In genomic region chr8:94342691-94343090, GRCm38 (mm10) we compare ENCODE assay signal across 19 mouse cellular contexts. TPM values are rescaled to one million over a fixed set of nuclear protein-coding genes. Genes with fewer than 3 reads are reported as not detected.
"Had no signal": no experiment of that assay in that cellular context is flagged by ENCODE, and none has a peak within 500 bp of the region (broad histone marks: within the 10 kb centered on the region; RNA-seq: fewer than 3 reads in every experiment).

No protein-coding gene starts in this region.

- H3K36me3 ChIP-seq: heart, embryonic 10.5 days; heart, embryonic 12.5 days; hindbrain, embryonic 10.5 days; hindbrain, embryonic 12.5 days; intestine, embryonic 15.5 days; kidney, embryonic 15.5 days; limb, embryonic 10.5 days; limb, embryonic 12.5 days; liver, embryonic 13.5 days had no signal

- H3K9me3 ChIP-seq: heart, embryonic 10.5 days; heart, embryonic 12.5 days; hindbrain, embryonic 10.5 days; hindbrain, embryonic 12.5 days; intestine, embryonic 15.5 days; kidney, embryonic 15.5 days; limb, embryonic 10.5 days; limb, embryonic 12.5 days; liver, embryonic 13.5 days had no signal

- H3K9ac ChIP-seq: heart, embryonic 12.5 days; hindbrain, embryonic 12.5 days; hindbrain, embryonic 14.5 days; intestine, embryonic 15.5 days; kidney, embryonic 15.5 days; limb, embryonic 12.5 days; liver, embryonic 13.5 days had no signal

- H3K4me1 ChIP-seq: hindbrain, embryonic 10.5 days; hindbrain, embryonic 12.5 days; intestine, embryonic 15.5 days; kidney, embryonic 15.5 days; limb, embryonic 10.5 days; limb, embryonic 12.5 days; liver, embryonic 13.5 days had no signal

- ATAC-seq: intestine, postnatal 0 days had no signal

- H3K27ac ChIP-seq: heart, embryonic 10.5 days; hindbrain, embryonic 10.5 days; hindbrain, embryonic 12.5 days; hindbrain, embryonic 14.5 days; intestine, embryonic 15.5 days; kidney, embryonic 15.5 days; kidney, postnatal 0 days; left cerebral cortex, adult 2 months; limb, embryonic 10.5 days; limb, embryonic 12.5 days; liver, embryonic 13.5 days had no signal

- H3K4me2 ChIP-seq: heart, embryonic 12.5 days; hindbrain, embryonic 12.5 days; hindbrain, embryonic 14.5 days; intestine, embryonic 15.5 days; kidney, embryonic 15.5 days; limb, embryonic 12.5 days; liver, embryonic 11.5 days; liver, embryonic 13.5 days had no signal

- H3K4me3 ChIP-seq: gastrocnemius, adult 2 months; heart, adult 2 months; heart, embryonic 10.5 days; heart, embryonic 12.5 days; hindbrain, embryonic 10.5 days; hindbrain, embryonic 12.5 days; intestine, embryonic 15.5 days; kidney, embryonic 15.5 days; layer of hippocampus, adult 2 months; left cerebral cortex, adult 2 months; limb, embryonic 10.5 days; limb, embryonic 12.5 days; liver, embryonic 13.5 days had no signal

- H3K27me3 ChIP-seq: hindbrain, embryonic 12.5 days; intestine, embryonic 15.5 days; kidney, embryonic 15.5 days; limb, embryonic 12.5 days; liver, embryonic 13.5 days had no signal

RNA-seq across cellular contexts. Expression of gene Slc12a3, which starts 13.7 kb away (rescaled TPM):
- polyA plus RNA-seq: heart, embryonic 14.5 days; heart, embryonic 16.5 days; hindbrain, embryonic 12.5 days; limb, embryonic 10.5 days; limb, embryonic 12.5 days; liver, embryonic 11.5 days; liver, embryonic 13.5 days had no signal
